Mouse (Mus musculus) erythroblast, adult 5-6 weeks (primary cell): ENCODE measurements around the gene Espnl. TPM values are rescaled to one million over a fixed set of nuclear protein-coding genes. Genes with fewer than 3 reads are reported as not detected.

Experiments used
- ATAC-seq: replicated peaks from 2 replicates; pipeline ENCODE4 v1.8.0; 2016; ENCODE audit warnings: moderate number of reproducible peaks, mild to moderate bottlenecking, moderate TSS enrichment, inconsistent platforms; ENCODE audit not compliant: poor library complexity, low FRiP score, severe bottlenecking
- total RNA-seq, 2 experiments: library from RNA; stranded (forward) in 1 of 2; stranded (reverse) in 1 of 2; fragments of 150-400 nt in 1 of 2; fragments of 200-764, 138-1000 nt in 1 of 2; gene quantifications; 2 replicates each; pipeline versions ENCODE4 v1.2.3 to v1.2.4; 2015 to 2017; ENCODE audit warnings: low replicate concordance in 2 of 2

Gene Espnl
- total RNA-seq, 2 experiments from 2014 or later, result 0.26 TPM; not detected in 1

GRCm38 (mm10) chr1:91369408-91369807 is 47.5 kb downstream of the Espnl start:
- no peak for ATAC-seq

- no peak for ATAC-seq
Measured at GRCm38 (mm10) chr1:91370055-91370454, 48.2 kb downstream of the Espnl start.

- peak; percentile 62 for ATAC-seq
Measured at GRCm38 (mm10) chr1:91373414-91373835, 51.5 kb downstream of the Espnl start.

GRCm38 (mm10) chr1:91380453-91381090 is 58.7 kb downstream of the Espnl start:
- ATAC-seq, result peak; percentile 84

- ATAC-seq, result no peak
Measured at GRCm38 (mm10) chr1:91381091-91381471, 59.2 kb downstream of the Espnl start.

GRCm38 (mm10) chr1:91390369-91390768 is 68.5 kb downstream of the Espnl start:
- ATAC-seq, result no peak

GRCm38 (mm10) chr1:91397927-91398259 is 76.0 kb downstream of the Espnl start:
- peak; percentile 27 for ATAC-seq

Other genes starting within 250 kb of the Espnl start
- gene Rbm44, start 177.0 kb upstream of the Espnl start, total RNA-seq (2015; ENCODE audit: low replicate concordance), result 0.58 and 8.4 TPM in 2 replicates
- 0.70 and 4.1 TPM in 2 replicates for gene Rbm44, start 177.0 kb upstream of the Espnl start, total RNA-seq (2017; ENCODE audit: low replicate concordance)
- gene Ramp1, start 142.3 kb upstream of the Espnl start, total RNA-seq (2015; ENCODE audit: low replicate concordance), result 25.9 and 28.2 TPM in 2 replicates
- 15.9 and 17.1 TPM in 2 replicates for gene Ramp1, start 142.3 kb upstream of the Espnl start, total RNA-seq (2017; ENCODE audit: low replicate concordance)
- gene Ube2f, start 71.8 kb upstream of the Espnl start, total RNA-seq (2015; ENCODE audit: low replicate concordance), result 187 and 269 TPM in 2 replicates
- 221 and 245 TPM in 2 replicates for gene Ube2f, start 71.8 kb upstream of the Espnl start, total RNA-seq (2017; ENCODE audit: low replicate concordance)
- gene Scly, start 23.7 kb upstream of the Espnl start, total RNA-seq (2015; ENCODE audit: low replicate concordance), result 6.9 and 15.3 TPM in 2 replicates
- gene Scly, start 23.7 kb upstream of the Espnl start, total RNA-seq (2017; ENCODE audit: low replicate concordance), result 16.6 and 18.8 TPM in 2 replicates
- not detected in 2 replicates for gene Klhl30, start 28.9 kb downstream of the Espnl start, total RNA-seq (2015; ENCODE audit: low replicate concordance)
- 0.51 and 0.56 TPM in 2 replicates for gene Klhl30, start 28.9 kb downstream of the Espnl start, total RNA-seq (2017; ENCODE audit: low replicate concordance)
- 0.42 and 2.7 TPM in 2 replicates for gene Erfe, start 44.4 kb downstream of the Espnl start, total RNA-seq (2015; ENCODE audit: low replicate concordance)
- 0.70 TPM in 1 of 2 replicates, not detected in the other for gene Erfe, start 44.4 kb downstream of the Espnl start, total RNA-seq (2017; ENCODE audit: low replicate concordance)
- gene Ilkap, start 76.7 kb downstream of the Espnl start, total RNA-seq (2015; ENCODE audit: low replicate concordance), result 32.6 and 82.0 TPM in 2 replicates
- gene Ilkap, start 76.7 kb downstream of the Espnl start, total RNA-seq (2017; ENCODE audit: low replicate concordance), result 55.6 and 70.8 TPM in 2 replicates
- gene Hes6, start 92.0 kb downstream of the Espnl start, total RNA-seq (2015; ENCODE audit: low replicate concordance), result 2.5 and 4.8 TPM in 2 replicates
- 4.2 and 5.0 TPM in 2 replicates for gene Hes6, start 92.0 kb downstream of the Espnl start, total RNA-seq (2017; ENCODE audit: low replicate concordance)
- gene Per2, start 137.2 kb downstream of the Espnl start, total RNA-seq (2015; ENCODE audit: low replicate concordance), result 1.9 and 2.7 TPM in 2 replicates
- gene Per2, start 137.2 kb downstream of the Espnl start, total RNA-seq (2017; ENCODE audit: low replicate concordance), result 1.7 and 2.0 TPM in 2 replicates
- gene Traf3ip1, start 172.6 kb downstream of the Espnl start, total RNA-seq (2015; ENCODE audit: low replicate concordance), result 1.0 and 1.3 TPM in 2 replicates
- gene Traf3ip1, start 172.6 kb downstream of the Espnl start, total RNA-seq (2017; ENCODE audit: low replicate concordance), result 0.51 and 2.6 TPM in 2 replicates
- gene Asb1, start 218.5 kb downstream of the Espnl start, total RNA-seq (2015; ENCODE audit: low replicate concordance), result 106 and 120 TPM in 2 replicates
- 299 and 366 TPM in 2 replicates for gene Asb1, start 218.5 kb downstream of the Espnl start, total RNA-seq (2017; ENCODE audit: low replicate concordance)